Mouse (Mus musculus) left cerebral cortex, postnatal 14 days (tissue): ENCODE data around the gene Chchd2. TPM values are rescaled to one million over a fixed set of nuclear protein-coding genes. Genes with fewer than 3 reads are reported as not detected.

Experiments
- total RNA-seq, 2 experiments: library from RNA; stranded (reverse); gene quantifications; 2 replicates each; pipeline ENCODE4 v1.2.3; 2021

Gene Chchd2
- total RNA-seq, 2 experiments from 2014 or later = 413 to 428 TPM

Other genes starting within 250 kb of the Chchd2 start
- 1 to 10 TPM; 7.0 to 7.1 TPM for gene Zfp11, start 217.4 kb downstream of the Chchd2 start, total RNA-seq
- gene Sept14, start 179.0 kb downstream of the Chchd2 start, total RNA-seq = not detected
- gene Mrps17, start 172.0 kb downstream of the Chchd2 start, total RNA-seq = 10 to 100 TPM; 79.3 to 85.1 TPM
- gene Nipsnap2, start 162.4 kb downstream of the Chchd2 start, total RNA-seq = 10 to 100 TPM; 72.2 to 84.1 TPM
- gene Psph, start 100.0 kb downstream of the Chchd2 start, total RNA-seq = 10 to 100 TPM; 25.4 to 26.0 TPM
- 10 to 100 TPM; 19.0 to 24.0 TPM for gene Sumf2, start 40.5 kb downstream of the Chchd2 start, total RNA-seq
- 1 to 10 TPM; 4.0 to 4.4 TPM for gene Zbed5, start 8.3 kb upstream of the Chchd2 start, total RNA-seq
- gene Phkg1, start 11.1 kb upstream of the Chchd2 start, total RNA-seq = 10 to 100 TPM; 10.5 to 10.9 TPM
- gene Nupr1l, start 21.1 kb upstream of the Chchd2 start, total RNA-seq = 1 to 10 TPM; 1.8 to 3.4 TPM
- gene Vkorc1l1, start 54.5 kb upstream of the Chchd2 start, total RNA-seq = 10 to 100 TPM; 48.6 to 53.5 TPM
- 10 to 100 TPM; 12.4 to 12.9 TPM for gene Gusb, start 115.6 kb upstream of the Chchd2 start, total RNA-seq
- 10 to 100 TPM; 14.7 to 19.8 TPM for gene Asl, start 141.8 kb upstream of the Chchd2 start, total RNA-seq
- gene Crcp, start 141.8 kb upstream of the Chchd2 start, total RNA-seq = 10 to 100 TPM; 30.1 to 33.7 TPM
- gene Tpst1, start 185.9 kb upstream of the Chchd2 start, total RNA-seq = 10 to 100 TPM; 36.1 to 40.8 TPM